Mouse (Mus musculus): ENCODE results near the gene Bcl6b.

The Bcl6b gene

DNA sequence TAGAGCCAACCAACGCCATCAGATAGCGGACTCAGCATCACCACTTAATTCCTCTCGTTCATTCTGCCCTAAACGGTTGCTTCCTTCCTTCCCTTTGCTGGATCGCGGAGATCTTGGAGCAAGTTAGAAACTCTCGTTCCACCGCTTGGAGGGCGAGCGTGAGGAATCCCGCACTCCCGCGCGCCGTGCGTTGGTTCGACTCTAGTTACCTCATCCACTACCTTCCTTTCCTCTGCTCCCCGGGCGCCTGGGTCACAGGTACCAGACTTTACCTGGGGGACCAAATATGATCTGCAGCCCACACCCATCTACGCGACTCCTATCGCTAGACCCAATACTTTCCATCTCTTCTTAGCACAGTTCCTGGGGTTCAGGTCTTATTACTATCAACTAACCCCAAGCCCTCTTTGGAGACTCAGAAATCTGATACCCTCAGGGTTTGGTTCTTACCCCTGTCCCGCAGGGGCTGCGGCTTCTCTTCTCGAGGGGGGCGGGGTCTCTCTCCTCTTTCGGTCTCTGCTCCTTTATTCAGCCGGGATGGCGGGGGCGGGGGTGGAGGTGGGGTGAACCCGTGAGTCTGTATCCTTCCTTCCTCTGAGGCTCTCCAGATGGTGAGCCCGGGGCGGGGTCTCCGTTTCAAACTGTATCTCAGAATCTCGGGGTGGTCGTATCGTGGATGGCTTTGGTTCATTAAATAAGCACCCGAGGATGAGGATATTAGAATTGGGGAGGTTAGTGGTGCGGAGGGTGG, at the start of gene Bcl6b:
Gene Bcl6b, minus strand, starts transcription at position 539 of the 751 bp plus-strand sequence.
- in situ Hi-C loops (cut with MseI, MboI): no loop called here

DNA sequence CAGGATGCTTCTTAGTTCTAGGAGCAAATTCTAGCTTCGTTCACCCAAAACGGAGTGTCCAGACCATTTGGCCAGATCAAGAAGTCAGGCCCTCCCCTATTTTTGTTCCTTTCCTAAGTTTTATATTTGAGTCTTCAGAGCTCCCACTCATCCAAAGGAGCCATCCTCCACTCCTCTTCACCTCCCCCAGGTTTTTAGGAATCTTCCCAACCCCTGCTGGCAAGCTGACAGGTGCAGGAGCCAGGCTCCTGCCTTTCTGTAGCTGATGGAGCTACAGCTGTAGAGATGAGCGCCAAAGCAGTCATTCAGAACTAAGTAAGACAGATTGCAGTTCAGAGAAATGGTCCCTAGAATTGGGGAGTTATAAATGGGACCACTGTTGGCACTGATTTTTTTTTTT, 49.4 kb upstream of the Bcl6b start:
- in situ Hi-C loops (cut with MseI, MboI): no loop called here

DNA sequence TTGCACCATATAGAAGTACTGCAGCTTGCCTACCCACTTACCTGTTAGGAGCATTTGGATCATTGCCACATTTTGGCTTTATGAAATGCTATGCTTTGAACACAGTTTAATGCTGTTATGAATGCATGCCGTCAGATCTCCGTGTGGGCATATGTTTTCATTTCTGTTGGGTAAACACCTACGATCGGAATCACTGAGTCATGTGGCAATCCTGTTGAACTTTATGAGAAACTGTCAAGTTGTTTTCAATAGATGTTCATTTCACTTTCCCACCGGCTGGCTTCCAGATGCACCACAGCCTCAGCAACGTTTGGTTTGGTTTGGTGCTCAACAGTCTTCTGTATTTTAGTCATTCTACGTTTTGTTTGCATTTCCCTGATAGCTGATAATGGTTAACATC, 42.0 kb upstream of the Bcl6b start:
- in situ Hi-C loops (cut with MseI, MboI): no loop called here

DNA sequence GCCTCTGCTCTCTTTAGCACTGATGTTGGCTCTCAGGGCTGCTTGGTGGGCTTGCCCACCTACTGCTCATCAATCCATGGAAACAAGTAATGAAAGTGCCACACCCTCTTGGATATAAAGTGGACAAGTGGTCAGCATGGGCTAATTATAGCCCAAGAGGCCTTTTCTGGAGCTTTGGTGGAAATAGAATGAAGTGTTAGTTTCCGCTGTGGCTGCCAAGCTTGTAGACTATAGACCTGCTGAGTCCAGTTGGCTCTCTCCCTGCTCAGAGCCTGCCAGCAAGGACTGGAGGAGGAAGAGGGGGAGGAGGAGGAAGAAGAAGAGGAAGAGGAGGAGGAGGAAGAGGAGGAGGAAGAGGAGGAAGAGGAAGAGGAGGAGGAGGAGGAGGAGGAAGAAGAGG, 36.8 kb upstream of the Bcl6b start:
- in situ Hi-C loops (cut with MseI, MboI): no loop called here

DNA sequence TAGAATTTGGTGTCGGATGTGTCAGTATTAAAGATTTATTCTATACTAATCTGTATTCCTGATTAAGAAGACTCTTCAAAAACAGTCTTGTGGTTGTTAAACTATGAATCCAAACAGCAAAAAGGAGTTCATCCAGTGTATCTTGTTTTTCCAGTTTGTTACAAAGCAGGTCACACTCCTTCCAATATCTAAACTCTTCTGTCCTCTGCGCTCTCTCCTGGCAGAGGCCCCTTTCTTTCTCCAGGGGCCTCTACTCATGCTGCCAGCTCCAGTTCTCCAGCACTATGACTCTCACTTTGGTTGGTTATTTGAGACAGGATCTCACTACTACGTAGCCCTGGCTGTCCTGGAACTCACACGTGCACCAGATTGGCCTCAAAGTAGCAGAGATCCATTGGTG, 36.2 kb upstream of the Bcl6b start:
- in situ Hi-C loops (cut with MseI, MboI): no loop called here

DNA sequence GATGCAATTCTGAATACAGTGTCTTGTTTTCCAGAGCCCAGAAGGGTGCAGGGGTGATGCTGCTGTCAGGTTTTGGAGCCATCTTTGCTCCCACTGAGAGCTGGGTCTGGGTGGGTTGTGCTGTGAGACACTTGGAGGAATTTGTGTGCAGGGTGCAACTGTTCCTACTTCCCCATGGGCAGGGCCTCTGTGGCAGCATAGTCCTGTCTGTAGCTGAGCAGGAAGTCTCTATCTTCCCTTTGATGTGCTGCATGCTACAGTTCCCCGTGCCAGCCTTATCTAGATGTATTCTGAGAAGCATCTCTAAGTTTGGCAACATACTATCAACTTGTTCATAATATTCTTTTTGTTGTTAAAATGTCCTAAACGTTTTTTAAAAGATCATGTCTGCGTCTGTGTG, 35.7 kb upstream of the Bcl6b start:
- in situ Hi-C loops (cut with MseI, MboI): no loop called here

DNA sequence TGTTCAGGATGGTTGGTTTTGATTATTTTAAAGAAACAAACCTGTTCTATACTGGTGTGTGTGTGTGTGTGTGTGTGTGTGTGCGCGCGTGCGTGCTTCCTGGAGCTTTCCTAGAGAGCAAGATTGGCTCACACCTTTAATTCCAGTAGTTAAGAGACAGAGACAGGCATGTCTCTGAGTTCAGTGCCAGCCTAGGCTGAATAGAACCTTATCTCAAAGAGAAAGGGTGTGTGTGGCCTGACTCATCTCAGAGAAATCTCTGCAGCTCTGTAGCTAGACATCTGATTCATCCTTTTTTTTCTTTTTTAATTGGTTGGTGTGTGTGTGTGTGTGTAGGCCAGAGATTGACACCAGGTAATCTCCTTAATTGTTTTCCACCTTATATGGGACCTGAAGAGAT, 29.4 kb upstream of the Bcl6b start:
- in situ Hi-C loops (cut with MseI, MboI): no loop called here

DNA sequence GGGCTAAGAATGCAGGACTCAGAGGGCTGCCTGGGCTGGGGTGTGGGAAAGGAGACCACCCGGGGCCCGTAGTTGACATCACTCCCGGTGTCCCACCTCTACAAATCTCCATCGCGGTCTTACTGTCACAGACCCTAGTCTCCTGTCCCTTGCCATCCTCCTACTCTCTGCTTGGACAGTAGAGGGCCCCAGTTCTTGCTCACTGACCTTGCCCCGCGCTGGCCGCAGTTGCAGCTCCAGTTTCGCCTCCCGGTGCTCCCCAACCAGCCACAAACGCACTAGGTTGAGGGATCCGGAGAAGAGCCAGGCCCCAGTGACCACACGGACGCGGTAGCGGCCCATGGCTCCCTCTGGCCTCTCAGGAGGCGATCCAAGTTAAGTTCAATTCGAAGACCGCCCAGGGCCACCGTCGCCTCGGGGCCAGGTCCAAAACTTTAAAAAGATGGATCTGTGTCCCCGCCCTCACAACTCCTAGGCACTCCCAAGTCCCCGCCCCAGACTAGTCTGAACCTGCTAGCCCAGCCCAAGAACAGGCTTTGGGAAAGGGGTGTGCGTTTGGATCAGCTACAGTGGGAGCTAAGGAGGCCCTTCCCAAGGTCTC, 25.4 kb upstream of the Bcl6b start, which contains the start of gene Alox12:
Gene Alox12, minus strand, starts transcription at position 423 of the 601 bp plus-strand sequence.
- in situ Hi-C loops (cut with MseI, MboI): no loop called here

DNA sequence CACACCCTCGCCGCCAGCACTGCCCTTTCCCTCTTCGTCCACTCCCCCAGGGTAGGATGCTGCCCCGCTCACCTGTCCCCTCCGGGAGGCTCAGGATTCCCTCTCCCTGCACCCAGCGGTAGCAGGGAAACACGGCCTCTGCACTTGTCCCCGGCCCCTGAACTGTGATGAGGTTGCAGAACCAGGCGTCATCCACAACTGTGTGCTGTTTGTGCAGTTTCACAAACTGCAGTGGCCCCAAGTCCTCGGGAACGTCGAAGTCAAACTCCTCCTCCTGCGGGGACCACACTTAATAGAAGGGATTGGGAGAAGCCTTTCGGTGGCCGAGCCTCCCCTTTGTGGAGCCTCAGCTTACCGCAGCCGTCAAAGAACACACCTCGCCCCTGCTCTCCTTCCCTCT, 24.7 kb upstream of the Bcl6b start:
- in situ Hi-C loops (cut with MseI, MboI): no loop called here

DNA sequence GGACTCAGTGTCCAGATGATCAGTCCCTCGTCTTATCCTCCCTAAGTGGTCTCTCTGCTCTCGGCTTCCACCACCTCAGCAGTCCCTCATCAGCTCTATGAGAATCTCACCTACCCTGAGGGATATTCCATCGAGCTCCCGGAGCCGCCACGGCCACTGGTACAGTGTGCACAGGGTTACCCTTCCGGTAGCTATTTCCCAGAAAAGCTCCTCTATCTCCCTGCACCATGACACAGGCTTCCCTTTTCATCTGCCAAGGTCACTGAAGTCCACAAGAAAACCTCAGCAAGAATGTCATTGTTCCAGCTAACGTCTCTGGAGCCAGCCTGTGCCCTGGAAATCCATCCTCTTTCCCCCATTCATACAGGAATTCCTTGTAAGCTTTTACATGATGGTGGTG, 22.3 kb upstream of the Bcl6b start:
- in situ Hi-C loops (cut with MseI, MboI): no loop called here

DNA sequence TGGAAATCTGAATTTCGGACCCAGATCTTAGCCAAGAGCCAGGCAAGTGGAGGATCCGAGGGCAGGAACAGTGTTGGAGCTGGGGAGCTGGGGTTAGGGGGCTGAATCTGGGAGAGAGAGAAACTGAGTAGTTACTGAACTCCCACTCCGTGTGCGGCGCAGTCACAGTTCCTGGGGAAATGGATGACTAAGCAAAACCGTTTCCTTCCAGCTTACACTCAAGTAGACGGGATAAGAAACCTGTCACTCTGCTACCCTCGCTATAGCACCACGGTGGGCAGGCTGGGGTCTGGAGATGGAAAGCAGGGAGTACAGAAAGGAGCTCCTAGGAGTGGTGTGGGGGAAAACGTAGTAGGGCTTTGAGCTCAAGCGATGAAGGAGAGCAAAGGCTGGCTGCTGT, 20.6 kb upstream of the Bcl6b start:
- in situ Hi-C loops (cut with MseI, MboI): no loop called here

DNA sequence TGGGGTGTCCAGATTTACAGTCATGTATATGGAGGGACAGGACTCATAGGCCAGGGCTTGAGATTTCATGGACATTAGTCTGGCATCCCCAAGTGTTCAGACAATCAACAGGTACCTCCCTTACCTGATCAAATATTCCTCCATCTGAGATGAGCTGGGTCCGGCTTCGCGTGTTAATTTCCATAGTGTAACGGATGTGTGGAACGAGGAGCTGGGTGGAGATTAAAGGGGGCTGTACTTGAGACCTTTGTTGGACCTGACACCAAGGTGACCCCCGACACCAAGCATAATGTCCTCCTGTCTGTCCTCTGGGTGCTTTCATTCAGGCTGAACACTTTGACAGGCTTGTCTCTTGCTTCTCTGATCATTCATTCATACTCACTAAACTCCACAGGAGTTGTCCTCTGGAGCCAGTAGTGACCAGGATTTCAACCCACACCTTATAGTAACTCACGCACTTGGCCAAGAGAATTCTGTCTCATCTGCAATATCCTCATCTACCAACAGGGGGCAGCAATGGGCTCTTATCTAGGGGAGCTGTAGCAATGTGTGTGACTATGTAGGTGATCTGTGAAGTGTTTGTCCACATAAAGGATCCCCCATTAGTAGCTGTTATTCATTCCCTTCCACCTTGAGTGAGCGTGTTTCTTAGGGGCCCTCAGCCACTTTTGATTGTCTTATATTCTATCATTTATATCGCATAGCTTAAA, 17.7 kb upstream of the Bcl6b start:
- in situ Hi-C loops (cut with MseI, MboI): loop anchor here in 1 of 2 experiments (5.0 kb wide), 1 partner anchor 60 kb away; no protein-coding TSS in a partner anchor

DNA sequence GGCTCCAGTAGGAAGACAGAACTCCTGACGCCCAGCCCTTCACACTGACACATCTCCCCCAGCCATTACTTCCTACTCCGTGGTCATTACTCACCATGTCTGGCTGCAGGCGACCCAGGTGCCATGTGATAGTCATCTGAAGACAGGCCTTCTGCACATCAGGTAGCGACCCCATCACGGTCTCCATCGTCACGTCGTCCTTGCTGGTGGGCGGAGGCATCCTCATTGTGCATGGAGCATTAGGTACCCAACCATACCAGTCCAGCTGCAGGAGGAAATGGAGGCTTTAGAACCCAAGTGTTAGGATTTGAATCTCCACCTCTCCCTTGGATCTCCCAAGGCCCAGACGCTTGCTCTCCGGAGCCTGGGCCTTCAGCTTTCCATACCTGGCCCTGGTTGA, 13.0 kb upstream of the Bcl6b start:
- in situ Hi-C loops (cut with MseI, MboI): no loop called here

DNA sequence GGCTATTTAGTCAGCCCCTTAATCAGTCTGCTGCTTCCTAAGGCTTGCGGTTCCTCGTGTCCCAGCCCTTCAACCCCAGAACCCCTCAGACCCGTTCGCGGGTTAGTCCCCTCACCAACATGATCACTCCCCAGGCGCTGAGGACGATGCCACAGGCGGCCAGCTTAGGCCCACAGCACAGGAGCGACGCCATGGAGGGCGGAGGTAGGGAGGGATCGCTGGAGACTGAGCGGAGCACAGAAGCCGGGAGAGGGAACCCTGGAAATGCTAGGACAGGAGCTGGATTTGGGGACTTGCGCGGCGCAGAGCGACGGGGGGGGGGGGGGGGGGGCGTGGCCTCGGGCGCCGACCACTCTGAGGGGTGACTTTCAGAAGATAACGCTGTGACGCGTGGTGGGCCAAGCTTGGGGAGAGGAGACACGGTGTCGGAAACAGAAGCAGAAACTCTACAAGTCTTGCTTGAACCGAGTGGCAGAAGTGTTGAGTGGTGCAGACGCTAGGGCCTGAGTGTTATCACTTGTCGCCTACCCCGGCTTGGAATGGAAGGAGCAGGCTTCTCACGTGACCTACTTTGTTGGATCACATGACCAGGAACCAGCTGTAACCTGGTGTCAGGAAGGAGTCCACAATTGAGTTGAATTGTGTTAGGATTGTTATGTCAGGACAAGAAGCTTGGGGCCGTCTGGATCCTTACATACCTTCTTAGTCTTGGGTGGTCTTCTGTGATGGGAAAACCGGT, 10.1 kb upstream of the Bcl6b start, which contains the start of the genes Gm21988 and Rnasek:
Gene Gm21988, minus strand, starts transcription at position 290 of the 739 bp plus-strand sequence.
Gene Rnasek, minus strand, starts transcription at position 302 of the 739 bp plus-strand sequence.
- in situ Hi-C loops (cut with MseI, MboI): no loop called here

DNA sequence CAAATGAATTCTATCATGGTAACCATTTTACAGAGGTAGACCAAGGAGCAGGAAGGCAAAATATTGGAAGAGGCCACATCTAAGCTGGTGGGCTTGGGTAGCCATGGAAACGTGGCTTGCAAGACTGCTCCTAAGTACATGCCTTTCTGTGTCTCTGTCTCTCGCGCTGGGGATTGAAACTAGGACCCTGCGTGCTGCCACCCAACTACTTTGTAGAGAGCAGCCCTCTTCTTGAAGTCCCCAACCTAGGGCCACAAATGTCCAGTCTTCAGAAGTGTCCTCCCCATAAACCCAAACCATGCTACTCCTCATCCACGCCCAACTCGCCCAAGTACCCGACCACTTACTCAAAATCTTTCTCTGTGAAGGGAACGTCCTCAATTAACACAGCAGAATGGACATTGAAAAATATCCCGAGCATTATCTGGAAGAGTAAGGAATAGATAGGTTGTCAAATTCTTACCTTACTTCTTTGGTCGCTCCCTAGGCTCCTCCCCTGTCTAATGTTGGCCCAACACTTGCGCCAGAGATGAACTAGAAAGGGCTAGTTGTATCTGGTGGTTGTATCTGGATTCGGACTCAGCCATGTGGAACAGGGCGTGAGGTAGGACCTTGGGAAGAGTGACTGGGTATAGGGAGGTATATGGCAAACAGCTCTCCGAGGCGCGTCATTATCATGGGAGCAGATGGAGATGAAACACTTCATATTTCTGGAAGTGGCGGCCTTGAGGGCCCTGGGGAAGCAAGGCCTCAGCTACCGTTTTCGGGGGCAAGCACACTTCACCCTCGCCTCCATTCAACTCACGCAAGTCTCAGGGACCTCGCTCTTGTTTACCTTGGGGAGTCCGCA, 9.2 kb upstream of the Bcl6b start:
- in situ Hi-C loops (cut with MseI, MboI): no loop called here

DNA sequence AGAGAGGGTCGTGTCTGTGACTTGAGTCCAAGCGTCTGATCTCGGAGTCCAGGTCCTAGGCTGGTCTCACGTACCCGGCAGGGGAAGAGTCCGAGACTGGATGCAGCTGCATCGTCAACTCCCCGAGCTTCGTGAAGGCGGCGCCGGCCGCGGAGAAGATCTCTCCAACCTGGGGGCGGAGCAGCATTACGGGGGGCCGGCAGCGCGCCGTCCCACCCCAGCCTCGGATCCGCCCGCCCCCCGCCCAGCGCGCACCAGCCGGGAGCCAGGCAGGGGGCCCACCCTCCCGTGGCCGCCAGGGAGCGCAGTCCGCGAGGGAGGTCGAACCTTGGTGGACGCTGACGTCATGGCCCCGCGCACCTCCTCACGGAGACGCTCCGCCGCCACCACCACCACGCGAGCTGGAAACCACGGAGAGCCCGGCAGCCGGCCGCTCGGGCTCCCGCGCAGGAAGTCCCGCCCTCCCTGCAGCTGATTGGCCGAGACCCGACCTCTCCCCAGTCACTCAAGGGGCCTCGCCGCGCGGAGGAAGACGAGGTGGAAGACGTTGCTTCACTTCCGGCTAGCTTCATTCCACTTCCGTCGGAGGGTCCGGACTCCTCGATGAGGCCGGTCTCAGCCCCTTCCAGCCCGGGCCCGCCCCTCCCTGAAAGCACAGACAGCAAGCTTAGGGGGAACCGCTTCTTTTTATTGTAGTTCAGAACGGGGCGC, 8.0 kb upstream of the Bcl6b start, which contains the start of gene 0610010K14Rik:
Gene 0610010K14Rik, minus strand, starts transcription at position 458 of the 711 bp plus-strand sequence.
- in situ Hi-C loops (cut with MseI, MboI): no loop called here

DNA sequence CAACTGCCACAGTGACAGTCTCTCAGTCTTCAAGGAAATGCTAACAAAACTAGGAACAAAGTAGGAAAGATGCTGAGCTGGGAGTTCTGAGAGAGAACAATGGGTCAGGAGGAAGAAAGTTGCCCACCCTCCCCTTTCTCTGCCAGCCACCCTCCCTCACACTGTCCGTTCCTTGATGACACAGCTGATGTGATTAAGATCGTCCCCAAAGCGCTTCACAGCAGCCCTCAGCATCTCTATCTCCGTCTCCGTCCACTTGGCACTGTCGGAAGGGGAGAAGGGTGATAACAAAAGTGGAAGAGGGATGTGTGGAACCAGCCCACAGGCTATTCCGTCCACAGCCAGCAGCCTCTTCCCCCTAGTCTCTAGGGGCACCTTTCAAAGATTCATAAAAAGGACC, 7.1 kb upstream of the Bcl6b start:
- in situ Hi-C loops (cut with MseI, MboI): no loop called here

DNA sequence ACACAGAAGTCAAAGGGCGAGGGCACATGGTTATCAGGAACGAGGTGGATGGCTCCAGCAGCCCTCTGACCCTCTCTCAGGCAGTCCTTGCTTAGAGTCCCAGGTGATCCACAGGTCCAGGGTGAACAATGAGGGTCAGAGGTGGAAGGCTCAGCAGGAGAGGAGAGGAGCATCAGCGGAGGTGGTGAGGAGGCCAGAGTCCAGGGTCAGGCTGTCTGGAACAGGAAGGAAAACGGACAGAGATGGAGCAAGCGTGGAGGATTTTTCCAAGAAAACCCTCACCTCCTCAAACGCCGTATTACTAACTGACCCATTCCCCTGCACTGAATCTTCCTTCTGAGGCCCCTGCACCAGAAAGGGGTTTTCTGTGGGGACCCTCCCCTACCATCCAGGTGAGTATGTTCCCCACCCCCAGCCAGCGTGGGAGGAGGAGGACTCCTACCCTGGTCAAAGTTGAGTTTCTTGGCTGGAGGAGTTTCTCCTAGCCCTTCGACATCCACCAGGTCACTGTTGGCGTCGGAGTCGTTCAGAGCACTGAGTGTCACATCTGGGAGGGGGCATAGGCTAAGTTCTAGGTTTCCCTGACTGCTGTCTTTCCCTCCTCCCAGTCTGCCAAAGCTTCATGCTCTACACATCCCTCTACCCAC, 5.8 kb upstream of the Bcl6b start:
- in situ Hi-C loops (cut with MseI, MboI): no loop called here

DNA sequence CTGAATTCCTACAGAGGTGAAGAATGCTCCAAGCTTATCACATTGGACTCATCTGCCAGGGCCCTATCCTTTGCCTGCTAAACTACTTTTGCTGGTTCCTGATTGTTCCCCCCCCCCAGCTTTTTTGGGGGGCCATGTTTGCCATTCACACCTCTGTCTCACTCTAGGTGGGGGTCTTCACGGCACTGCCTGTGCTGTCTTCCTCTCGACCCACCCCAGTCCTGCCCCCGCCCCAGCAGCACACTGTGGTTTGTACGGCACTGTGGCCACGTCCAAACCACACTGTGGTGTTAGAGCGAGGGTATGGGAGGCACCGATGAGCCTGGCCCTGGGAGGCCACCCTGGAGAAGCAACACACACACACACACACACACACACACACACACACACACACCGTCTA, 4.9 kb upstream of the Bcl6b start:
- in situ Hi-C loops (cut with MseI, MboI): no loop called here

DNA sequence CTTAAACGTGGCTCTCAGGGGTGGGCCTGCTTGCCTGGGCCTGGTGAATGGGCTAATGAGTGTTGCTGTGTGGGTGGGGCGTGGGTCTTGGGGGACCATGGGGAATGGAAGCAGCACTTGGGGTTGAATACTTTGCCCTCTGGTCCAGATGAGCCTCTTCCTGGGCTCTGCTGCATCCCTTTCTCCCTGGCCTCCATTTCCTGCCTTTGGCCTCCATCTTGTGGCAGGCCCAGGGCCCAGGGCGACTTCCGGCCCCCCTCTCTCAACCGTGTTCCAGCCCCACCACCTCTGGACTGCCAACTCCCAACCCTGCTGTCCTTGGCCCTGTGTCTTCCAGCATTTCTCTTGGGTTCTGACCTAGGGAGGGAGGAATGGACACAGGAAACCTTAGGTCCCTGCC, 4.4 kb upstream of the Bcl6b start:
- in situ Hi-C loops (cut with MseI, MboI): no loop called here

Measured in mouse trophoblast stem cell (cell line).